Mouse (Mus musculus): Measurements from ENCODE around the gene Cacna2d3. TPM values are rescaled to one million over a fixed set of nuclear protein-coding genes. Genes with fewer than 3 reads are reported as not detected.

The Cacna2d3 gene
- polyA plus RNA-seq, 2 experiments, result 0.03 TPM; not detected in 1

DNA sequence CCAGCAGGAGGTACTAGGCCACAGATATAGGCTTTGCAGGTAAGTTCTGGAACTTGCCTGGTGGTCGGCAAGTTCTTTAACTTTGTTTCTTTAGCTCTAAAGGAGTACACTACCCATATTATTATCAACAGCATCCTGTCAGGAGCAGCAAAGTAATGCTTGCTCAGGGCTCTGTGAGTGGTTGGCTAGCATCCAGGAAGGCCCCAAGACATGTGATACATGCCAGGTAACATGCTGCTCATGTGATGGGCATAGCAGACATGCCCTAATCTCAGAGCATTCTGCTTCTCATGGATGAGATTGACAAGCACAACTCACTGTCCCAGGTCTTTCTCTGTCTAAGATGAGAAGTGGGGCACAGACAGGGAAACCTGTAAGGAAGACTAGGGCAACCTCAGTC is 442.8 kb downstream of the Cacna2d3 start:
- ATAC-seq (ENCODE audit: insufficient read depth), result no peak
- H3K9ac ChIP-seq (replicated peaks), result no peak overlapping the region
- no peak for DNase-seq (ENCODE audit: low read depth in 3 of 3, low spot score in 3 of 3)
- no peaks in the 10 kb centered on the region for H3K27me3 ChIP-seq (ENCODE audit: control insufficient read depth, insufficient read depth, low read length)
- H3K9me3 ChIP-seq (ENCODE audit: control insufficient read depth, low read length), result no peaks in the 10 kb centered on the region
- WGBS (ENCODE audit: insufficient replicate concordance), result 74% methylated on average over 1 of the region's 1 CpGs
- H3K4me3 ChIP-seq (ENCODE audit: insufficient read depth in 1 of 2, low read depth in 2 of 2, low read length in 2 of 2), result no peak overlapping the region
- no peaks in the 10 kb centered on the region for H3K36me3 ChIP-seq (replicated peaks; ENCODE audit: control insufficient read depth, insufficient read depth, low read depth)
- no peak overlapping the region for H3K27ac ChIP-seq
- H3K4me2 ChIP-seq (ENCODE audit: low read depth), result no peak overlapping the region
- TF ChIP-seq CTCF (IDR thresholded peaks at IDR 0.05; ENCODE audit: low read depth), result no peak
- no peak for TF ChIP-seq EP300 (IDR thresholded peaks at IDR 0.05; ENCODE audit: low read depth)
- no peaks in the 10 kb centered on the region for H3K4me1 ChIP-seq (replicated peaks; ENCODE audit: control insufficient read depth in 2 of 2, insufficient read depth in 2 of 2, low read length in 1 of 2)

DNA sequence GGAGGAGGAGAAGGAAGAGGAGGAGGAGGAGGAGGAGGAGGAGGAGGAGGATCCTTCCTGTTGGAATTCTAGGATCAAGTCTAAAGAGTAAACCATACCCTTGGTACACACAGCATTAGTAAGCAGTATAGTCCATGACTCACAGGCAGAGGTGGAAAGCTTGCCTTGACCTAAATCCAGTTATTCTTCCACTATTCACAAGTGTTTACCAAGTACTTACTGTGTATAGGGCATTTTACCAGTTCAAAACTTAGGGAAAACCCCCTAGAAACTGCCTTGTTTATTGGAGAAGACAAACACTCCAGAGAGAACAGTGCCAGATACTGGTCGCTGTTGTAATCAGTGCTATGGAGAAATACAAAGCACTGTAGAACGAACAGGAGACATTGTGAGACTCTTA is 443.3 kb downstream of the Cacna2d3 start:
- Histone ChIP-seq H3K27me3 (ENCODE audit: control insufficient read depth, insufficient read depth, low read length) (no peaks in the 10 kb centered on the region), H3K4me3 (ENCODE audit: insufficient read depth in 1 of 2, low read depth in 2 of 2, low read length in 2 of 2) (no peak overlapping the region), H3K4me1 (replicated peaks; ENCODE audit: control insufficient read depth in 2 of 2, insufficient read depth in 2 of 2, low read length in 1 of 2) (no peaks in the 10 kb centered on the region), H3K9me3 (ENCODE audit: control insufficient read depth, low read length) (no peaks in the 10 kb centered on the region), H3K4me2 (ENCODE audit: low read depth) (no peak overlapping the region), H3K9ac (replicated peaks) (no peak overlapping the region), H3K36me3 (replicated peaks; ENCODE audit: control insufficient read depth, insufficient read depth, low read depth) (no peaks in the 10 kb centered on the region), H3K27ac (no peak overlapping the region)
- no peak for DNase-seq (ENCODE audit: low read depth in 3 of 3, low spot score in 3 of 3)
- ATAC-seq (ENCODE audit: insufficient read depth), result no peak
- WGBS (ENCODE audit: insufficient replicate concordance), result 63% methylated on average over 2 of the region's 2 CpGs
- TF ChIP-seq EP300 (IDR thresholded peaks at IDR 0.05; ENCODE audit: low read depth) (no peak), CTCF (IDR thresholded peaks at IDR 0.05; ENCODE audit: low read depth) (no peak)

DNA sequence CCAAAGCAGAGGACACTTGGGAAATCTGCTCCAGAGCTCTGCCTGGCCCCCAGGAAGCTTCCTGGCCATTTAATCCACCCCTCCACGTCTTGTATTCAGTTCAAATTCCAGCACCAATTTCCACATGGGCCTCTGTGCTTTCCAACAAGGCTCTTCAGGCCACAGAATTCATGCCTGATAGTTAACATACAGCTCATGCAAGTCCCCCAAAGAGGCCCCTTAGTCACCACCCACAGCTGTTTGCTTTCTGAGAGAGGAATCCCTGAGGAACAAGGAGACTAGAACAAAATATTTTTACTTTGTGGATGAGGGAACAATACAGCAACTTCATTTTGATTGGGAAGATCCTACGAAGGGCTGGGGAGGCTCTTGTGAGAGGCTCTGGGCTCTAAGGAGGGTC is 444.0 kb downstream of the Cacna2d3 start:
- no peak for ATAC-seq (ENCODE audit: insufficient read depth)

DNA sequence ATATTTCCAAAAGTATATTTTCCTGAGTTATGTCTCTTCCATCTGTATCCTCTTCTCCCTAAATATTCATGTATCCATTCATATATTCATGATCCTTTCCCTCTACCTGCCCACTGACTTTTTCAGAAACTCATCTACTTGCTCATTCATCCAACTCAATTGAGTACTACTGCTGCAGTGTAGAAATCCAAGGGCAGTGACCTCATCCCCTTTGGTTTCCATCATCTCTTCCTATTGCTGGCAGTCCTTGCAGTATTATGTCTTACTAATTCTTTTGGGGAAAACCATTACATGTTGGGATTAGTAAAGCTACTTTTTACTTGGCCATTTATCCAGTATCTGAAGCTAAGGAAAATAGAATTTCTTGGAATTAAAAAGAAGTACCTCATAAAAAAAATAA is 447.8 kb downstream of the Cacna2d3 start:
- TF ChIP-seq EP300 (IDR thresholded peaks at IDR 0.05; ENCODE audit: low read depth), result no peak
- TF ChIP-seq CTCF (IDR thresholded peaks at IDR 0.05; ENCODE audit: low read depth), result no peak

More for the DNA sequence above, 444.0 kb downstream of the Cacna2d3 start:
- WGBS (ENCODE audit: insufficient replicate concordance), result 33% methylated on average over 2 of the region's 2 CpGs
- DNase-seq (ENCODE audit: low read depth in 3 of 3, low spot score in 3 of 3), result no peak
- Histone ChIP-seq H3K4me3 (ENCODE audit: insufficient read depth in 1 of 2, low read depth in 2 of 2, low read length in 2 of 2) (no peak overlapping the region), H3K4me1 (replicated peaks; ENCODE audit: control insufficient read depth in 2 of 2, insufficient read depth in 2 of 2, low read length in 1 of 2) (no peaks in the 10 kb centered on the region), H3K27ac (no peak overlapping the region), H3K9me3 (ENCODE audit: control insufficient read depth, low read length) (no peaks in the 10 kb centered on the region), H3K9ac (replicated peaks) (no peak overlapping the region), H3K36me3 (replicated peaks; ENCODE audit: control insufficient read depth, insufficient read depth, low read depth) (no peaks in the 10 kb centered on the region), H3K4me2 (ENCODE audit: low read depth) (no peak overlapping the region), H3K27me3 (ENCODE audit: control insufficient read depth, insufficient read depth, low read length) (no peaks in the 10 kb centered on the region)
- no peak for TF ChIP-seq EP300 (IDR thresholded peaks at IDR 0.05; ENCODE audit: low read depth)
- TF ChIP-seq CTCF (IDR thresholded peaks at IDR 0.05; ENCODE audit: low read depth), result no peak

DNA sequence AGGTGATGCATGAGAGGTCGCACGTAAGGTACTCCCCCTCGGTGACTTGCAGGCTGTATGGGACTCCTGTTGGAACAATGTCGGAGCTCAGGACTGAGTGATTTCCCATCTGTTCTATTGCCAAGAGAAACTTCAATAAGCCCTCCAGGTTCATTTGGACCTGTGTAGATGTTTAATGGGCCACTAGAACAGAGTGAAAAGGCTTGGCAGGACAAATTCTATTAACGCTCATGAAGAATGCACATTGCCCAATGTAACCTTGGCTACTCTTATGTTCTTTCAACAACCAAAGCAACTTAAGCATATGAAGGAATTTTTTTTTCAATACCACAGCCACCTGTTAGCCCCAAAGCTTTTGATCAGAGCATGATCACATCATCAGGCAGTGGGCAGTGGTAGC is 451.1 kb downstream of the Cacna2d3 start:
- no peak overlapping the region for H3K27ac ChIP-seq
- WGBS (ENCODE audit: insufficient replicate concordance), result 73% methylated on average over 5 of the region's 5 CpGs
- no peak overlapping the region for H3K4me3 ChIP-seq (ENCODE audit: insufficient read depth in 1 of 2, low read depth in 2 of 2, low read length in 2 of 2)
- no peak overlapping the region for H3K4me2 ChIP-seq (ENCODE audit: low read depth)
- ATAC-seq (ENCODE audit: insufficient read depth), result no peak
- H3K9ac ChIP-seq (replicated peaks), result no peak overlapping the region
- no peaks in the 10 kb centered on the region for H3K4me1 ChIP-seq (replicated peaks; ENCODE audit: control insufficient read depth in 2 of 2, insufficient read depth in 2 of 2, low read length in 1 of 2)
- no peaks in the 10 kb centered on the region for H3K9me3 ChIP-seq (ENCODE audit: control insufficient read depth, low read length)
- H3K27me3 ChIP-seq (ENCODE audit: control insufficient read depth, insufficient read depth, low read length), result no peaks in the 10 kb centered on the region
- TF ChIP-seq CTCF (IDR thresholded peaks at IDR 0.05; ENCODE audit: low read depth), result no peak
- TF ChIP-seq EP300 (IDR thresholded peaks at IDR 0.05; ENCODE audit: low read depth), result no peak
- no peak for DNase-seq (ENCODE audit: low read depth in 3 of 3, low spot score in 3 of 3)
- H3K36me3 ChIP-seq (replicated peaks; ENCODE audit: control insufficient read depth, insufficient read depth, low read depth), result no peaks in the 10 kb centered on the region

More for the DNA sequence above, 447.8 kb downstream of the Cacna2d3 start:
- no peak for DNase-seq (ENCODE audit: low read depth in 3 of 3, low spot score in 3 of 3)
- H3K27me3 ChIP-seq (ENCODE audit: control insufficient read depth, insufficient read depth, low read length), result no peaks in the 10 kb centered on the region
- no peak overlapping the region for H3K9ac ChIP-seq (replicated peaks)
- H3K4me3 ChIP-seq (ENCODE audit: insufficient read depth in 1 of 2, low read depth in 2 of 2, low read length in 2 of 2), result no peak overlapping the region
- no peak overlapping the region for H3K27ac ChIP-seq
- ATAC-seq (ENCODE audit: insufficient read depth), result no peak
- no peaks in the 10 kb centered on the region for H3K36me3 ChIP-seq (replicated peaks; ENCODE audit: control insufficient read depth, insufficient read depth, low read depth)
- no peak overlapping the region for H3K4me2 ChIP-seq (ENCODE audit: low read depth)
- H3K4me1 ChIP-seq (replicated peaks; ENCODE audit: control insufficient read depth in 2 of 2, insufficient read depth in 2 of 2, low read length in 1 of 2), result no peaks in the 10 kb centered on the region
- no peaks in the 10 kb centered on the region for H3K9me3 ChIP-seq (ENCODE audit: control insufficient read depth, low read length)

All from liver, embryonic 14.5 days (tissue).